Mouse (Mus musculus): ENCODE measurements around the gene Adamts6. TPM values are rescaled to one million over a fixed set of nuclear protein-coding genes. Genes with fewer than 3 reads are reported as not detected.

The Adamts6 gene
- 3.2 and 3.8 TPM in 2 replicates for polyA plus RNA-seq (2014; fragmentation: Nextera tagmentation; extraction: Ambion mirVana)

DNA sequence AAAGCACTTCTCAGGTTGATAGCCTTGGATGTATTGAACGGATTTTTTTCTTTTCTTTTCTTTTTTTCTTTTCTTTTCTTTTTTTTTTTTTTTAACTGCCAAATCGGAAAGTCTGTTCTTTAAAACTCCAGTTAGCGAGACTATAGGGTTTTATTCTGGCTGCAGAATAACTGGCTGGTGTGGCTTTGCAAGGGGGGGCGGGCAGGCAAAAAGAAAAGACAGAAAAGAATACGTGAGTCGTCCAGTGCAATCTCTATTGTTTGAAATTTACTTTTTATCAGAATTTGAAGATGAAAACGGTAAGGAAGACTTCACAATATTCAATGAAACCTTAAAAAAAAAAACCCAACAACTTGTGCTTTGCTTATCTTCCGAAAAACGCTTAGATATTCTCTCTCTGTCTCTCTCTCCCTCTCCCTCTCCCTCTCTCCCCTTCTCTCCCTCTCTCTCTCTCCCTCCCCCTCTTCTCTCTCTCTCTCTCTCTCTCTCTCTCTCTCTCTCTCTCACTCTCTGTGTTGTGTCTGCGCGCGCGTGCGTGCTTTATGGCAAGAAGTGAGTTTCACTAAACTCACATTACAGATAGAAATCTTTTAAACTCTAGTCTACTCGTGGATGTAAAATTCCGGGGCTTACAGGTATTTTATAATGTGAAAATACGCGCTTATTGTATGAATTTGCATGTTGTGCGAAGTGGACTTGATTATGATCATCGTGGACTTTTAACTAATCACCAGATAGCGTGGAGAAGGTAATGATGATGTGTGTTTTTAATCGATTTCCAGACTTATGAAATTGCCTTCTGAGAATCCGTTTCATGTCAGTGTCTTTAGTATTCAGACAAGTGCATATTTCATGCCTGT, at the start of gene Adamts6:
Adamts6 (plus strand) TSS at position 470 of the 860 bp plus-strand sequence.
- under 1% methylated on average over 23 of the region's 23 CpGs for WGBS
- Histone ChIP-seq H3K4me3 (ENCODE audit: low read depth, low read length) (peak within 1 kb of the TSS; percentile 37), H3K4me1 (ENCODE audit: control insufficient read depth, insufficient read depth, low read length) (no peaks in the 10 kb centered on the region), H3K9me3 (ENCODE audit: control insufficient read depth, low read length) (no peaks in the 10 kb centered on the region), H3K4me2 (ENCODE audit: low read depth, severe bottlenecking) (peak within 1 kb of the TSS; percentile 55), H3K9ac (ENCODE audit: low read length) (peak within 1 kb of the TSS; percentile 42), H3K36me3 (ENCODE audit: control insufficient read depth, insufficient read depth, low read length) (no peaks in the 10 kb centered on the region), H3K27ac (replicated peaks; ENCODE audit: low read depth, low read length) (peak within 1 kb of the TSS; percentile 16), H3K27me3 (ENCODE audit: control insufficient read depth, insufficient read depth, low read length) (no peaks in the 10 kb centered on the region)
- DNase-seq (ENCODE audit: low spot score) (peak; percentile 36), ATAC-seq (ENCODE audit: insufficient number of reproducible peaks, low FRiP score, low TSS enrichment, low read depth) (no peak)

DNA sequence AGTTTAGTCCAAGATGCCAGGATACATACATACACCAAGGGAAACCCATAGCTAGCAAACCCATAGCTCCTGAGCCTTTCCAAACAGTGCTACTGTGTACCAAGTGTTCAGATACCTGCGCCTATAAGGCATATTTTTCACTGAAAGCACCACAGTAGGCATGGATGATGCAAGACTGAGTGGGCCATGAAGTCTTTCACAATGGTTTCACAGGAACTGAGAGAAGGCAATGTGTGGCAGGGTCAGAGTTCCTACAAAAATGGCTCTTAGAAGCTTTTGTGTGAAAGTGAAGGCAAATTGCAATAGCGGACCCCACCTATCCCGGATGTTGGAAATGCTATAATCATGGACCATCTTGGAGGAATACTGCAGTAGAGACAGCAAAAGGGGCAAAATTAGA, 28.6 kb upstream of the Adamts6 start:
- H3K9ac ChIP-seq (ENCODE audit: low read length), result no peak overlapping the region
- ATAC-seq (ENCODE audit: insufficient number of reproducible peaks, low FRiP score, low TSS enrichment, low read depth), result no peak
- no peak overlapping the region for H3K4me3 ChIP-seq (ENCODE audit: low read depth, low read length)
- no peak for DNase-seq (ENCODE audit: low spot score)
- H3K27ac ChIP-seq (replicated peaks; ENCODE audit: low read depth, low read length), result no peak overlapping the region
- 92% methylated on average over 3 of the region's 3 CpGs for WGBS
- H3K27me3 ChIP-seq (ENCODE audit: control insufficient read depth, insufficient read depth, low read length), result no peaks in the 10 kb centered on the region
- no peaks in the 10 kb centered on the region for H3K36me3 ChIP-seq (ENCODE audit: control insufficient read depth, insufficient read depth, low read length)
- H3K9me3 ChIP-seq (ENCODE audit: control insufficient read depth, low read length), result no peaks in the 10 kb centered on the region
- no peaks in the 10 kb centered on the region for H3K4me1 ChIP-seq (ENCODE audit: control insufficient read depth, insufficient read depth, low read length)
- H3K4me2 ChIP-seq (ENCODE audit: low read depth, severe bottlenecking), result no peak overlapping the region

DNA sequence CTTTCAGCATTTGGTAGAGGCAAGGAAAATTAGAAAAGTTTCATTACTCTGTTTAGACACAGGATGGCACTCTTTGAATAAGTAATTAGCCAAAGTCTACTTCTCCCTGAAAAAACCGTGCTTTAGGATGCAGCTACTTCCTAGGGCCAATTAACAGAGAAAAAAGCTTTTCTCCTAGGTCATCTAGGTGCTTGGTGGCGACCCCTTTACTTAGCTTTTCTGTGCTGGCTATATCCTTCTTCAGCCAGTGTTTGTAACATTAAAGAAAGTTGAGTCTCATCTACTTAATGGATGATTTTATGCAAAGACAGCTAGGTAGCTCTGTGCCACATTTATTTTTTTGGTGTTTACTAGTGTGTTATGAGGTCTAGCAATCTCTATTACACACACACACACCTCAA, 2.6 kb upstream of the Adamts6 start:
- Histone ChIP-seq H3K36me3 (ENCODE audit: control insufficient read depth, insufficient read depth, low read length) (no peaks in the 10 kb centered on the region), H3K4me3 (ENCODE audit: low read depth, low read length) (no peak overlapping the region), H3K27me3 (ENCODE audit: control insufficient read depth, insufficient read depth, low read length) (no peaks in the 10 kb centered on the region), H3K27ac (replicated peaks; ENCODE audit: low read depth, low read length) (no peak overlapping the region), H3K9me3 (ENCODE audit: control insufficient read depth, low read length) (no peaks in the 10 kb centered on the region), H3K4me1 (ENCODE audit: control insufficient read depth, insufficient read depth, low read length) (no peaks in the 10 kb centered on the region), H3K4me2 (ENCODE audit: low read depth, severe bottlenecking) (no peak overlapping the region; the same call in 1 of the 2 replicates), H3K9ac (ENCODE audit: low read length) (no peak overlapping the region)
- WGBS, result under 1% methylated on average over 2 of the region's 2 CpGs
- ATAC-seq (ENCODE audit: insufficient number of reproducible peaks, low FRiP score, low TSS enrichment, low read depth), result no peak
- no peak for DNase-seq (ENCODE audit: low spot score)

- H3K9me3 ChIP-seq (ENCODE audit: control insufficient read depth, low read length), result no peaks in the 10 kb centered on the region
- H3K36me3 ChIP-seq (ENCODE audit: control insufficient read depth, insufficient read depth, low read length), result no peaks in the 10 kb centered on the region
- no peaks in the 10 kb centered on the region for H3K4me1 ChIP-seq (ENCODE audit: control insufficient read depth, insufficient read depth, low read length)
- H3K9ac ChIP-seq (ENCODE audit: low read length), result 0 out of 2 replicates have a peak overlapping the region, but pooled peaks have one; percentile 13
- peak overlapping the region; percentile 37 for H3K4me3 ChIP-seq (ENCODE audit: low read depth, low read length)
- H3K27ac ChIP-seq (replicated peaks; ENCODE audit: low read depth, low read length), result peak overlapping the region; percentile 31; the same call in 1 of the 2 replicates
- ATAC-seq (ENCODE audit: insufficient number of reproducible peaks, low FRiP score, low TSS enrichment, low read depth), result no peak
- 4% methylated on average over 10 of the region's 10 CpGs for WGBS
- DNase-seq (ENCODE audit: low spot score), result peak; percentile 27
- H3K4me2 ChIP-seq (ENCODE audit: low read depth, severe bottlenecking), result peak overlapping the region; percentile 55
- no peaks in the 10 kb centered on the region for H3K27me3 ChIP-seq (ENCODE audit: control insufficient read depth, insufficient read depth, low read length)
These were observed 1.8 kb upstream of the Adamts6 start for GRCm38 (mm10) chr13:104285737-104286311.

GRCm38 (mm10) chr13:104286336-104286735, 1.3 kb upstream of the Adamts6 start:
- H3K36me3 ChIP-seq (ENCODE audit: control insufficient read depth, insufficient read depth, low read length), result no peaks in the 10 kb centered on the region
- no peak overlapping the region for H3K9ac ChIP-seq (ENCODE audit: low read length)
- H3K27me3 ChIP-seq (ENCODE audit: control insufficient read depth, insufficient read depth, low read length), result no peaks in the 10 kb centered on the region
- no peaks in the 10 kb centered on the region for H3K4me1 ChIP-seq (ENCODE audit: control insufficient read depth, insufficient read depth, low read length)
- H3K4me2 ChIP-seq (ENCODE audit: low read depth, severe bottlenecking), result peak overlapping the region; percentile 55
- H3K9me3 ChIP-seq (ENCODE audit: control insufficient read depth, low read length), result no peaks in the 10 kb centered on the region
- peak overlapping the region; percentile 37 for H3K4me3 ChIP-seq (ENCODE audit: low read depth, low read length)
- 0% methylated on average over 4 of the region's 4 CpGs for WGBS
- ATAC-seq (ENCODE audit: insufficient number of reproducible peaks, low FRiP score, low TSS enrichment, low read depth), result 0 out of 2 replicates have a peak, but pooled peaks have one; percentile 4
- peak overlapping the region; percentile 4 for H3K27ac ChIP-seq (replicated peaks; ENCODE audit: low read depth, low read length)
- no peak for DNase-seq (ENCODE audit: low spot score)

DNA sequence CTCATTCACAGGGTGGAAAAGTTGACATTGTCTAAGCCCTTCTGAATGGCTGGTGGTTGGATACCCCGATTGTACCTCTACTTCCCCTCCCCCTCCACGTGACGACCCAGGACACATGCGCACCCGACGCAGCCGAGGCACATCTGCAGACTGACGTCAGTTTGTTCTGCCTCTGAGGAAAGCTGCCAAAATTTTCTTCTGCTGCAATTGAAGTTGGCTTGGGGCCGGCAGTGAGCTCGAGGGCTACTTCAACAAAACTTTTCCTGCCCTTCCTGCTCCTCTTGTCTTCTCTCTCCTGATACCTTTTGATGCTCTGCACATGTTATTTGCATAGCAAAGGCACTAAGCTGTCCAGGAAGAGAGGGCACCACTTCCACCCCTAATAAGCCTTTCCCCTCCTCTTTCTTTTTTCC, 732 bp upstream of the Adamts6 start:
- WGBS, result 0% methylated on average over 10 of the region's 10 CpGs
- H3K27me3 ChIP-seq (ENCODE audit: control insufficient read depth, insufficient read depth, low read length), result no peaks in the 10 kb centered on the region

GRCm38 (mm10) chr13:104288226-104288859, 708 bp downstream of the Adamts6 start:
- Histone ChIP-seq H3K9ac (ENCODE audit: low read length) (peak overlapping the region; percentile 42), H3K4me2 (ENCODE audit: low read depth, severe bottlenecking) (peak overlapping the region; percentile 55), H3K27me3 (ENCODE audit: control insufficient read depth, insufficient read depth, low read length) (no peaks in the 10 kb centered on the region), H3K9me3 (ENCODE audit: control insufficient read depth, low read length) (no peaks in the 10 kb centered on the region), H3K4me3 (ENCODE audit: low read depth, low read length) (peak overlapping the region; percentile 37), H3K27ac (replicated peaks; ENCODE audit: low read depth, low read length) (peak overlapping the region; percentile 16; the same call in 1 of the 2 replicates), H3K36me3 (ENCODE audit: control insufficient read depth, insufficient read depth, low read length) (no peaks in the 10 kb centered on the region), H3K4me1 (ENCODE audit: control insufficient read depth, insufficient read depth, low read length) (no peaks in the 10 kb centered on the region)
- DNase-seq (ENCODE audit: low spot score) (peak; percentile 58), ATAC-seq (ENCODE audit: insufficient number of reproducible peaks, low FRiP score, low TSS enrichment, low read depth) (0 out of 2 replicates have a peak, but pooled peaks have one; percentile 29)
- WGBS, result under 1% methylated on average over 7 of the region's 7 CpGs

More for the DNA sequence above, 732 bp upstream of the Adamts6 start:
- Histone ChIP-seq H3K4me3 (ENCODE audit: low read depth, low read length) (peak overlapping the region; percentile 37), H3K27ac (replicated peaks; ENCODE audit: low read depth, low read length) (peak overlapping the region; percentile 4), H3K36me3 (ENCODE audit: control insufficient read depth, insufficient read depth, low read length) (no peaks in the 10 kb centered on the region), H3K9me3 (ENCODE audit: control insufficient read depth, low read length) (no peaks in the 10 kb centered on the region), H3K4me1 (ENCODE audit: control insufficient read depth, insufficient read depth, low read length) (no peaks in the 10 kb centered on the region), H3K9ac (ENCODE audit: low read length) (0 out of 2 replicates have a peak overlapping the region, but pooled peaks have one; percentile 19), H3K4me2 (ENCODE audit: low read depth, severe bottlenecking) (peak overlapping the region; percentile 55)
- ATAC-seq (ENCODE audit: insufficient number of reproducible peaks, low FRiP score, low TSS enrichment, low read depth) (peak; percentile 94), DNase-seq (ENCODE audit: low spot score) (peak; percentile 90)

DNA sequence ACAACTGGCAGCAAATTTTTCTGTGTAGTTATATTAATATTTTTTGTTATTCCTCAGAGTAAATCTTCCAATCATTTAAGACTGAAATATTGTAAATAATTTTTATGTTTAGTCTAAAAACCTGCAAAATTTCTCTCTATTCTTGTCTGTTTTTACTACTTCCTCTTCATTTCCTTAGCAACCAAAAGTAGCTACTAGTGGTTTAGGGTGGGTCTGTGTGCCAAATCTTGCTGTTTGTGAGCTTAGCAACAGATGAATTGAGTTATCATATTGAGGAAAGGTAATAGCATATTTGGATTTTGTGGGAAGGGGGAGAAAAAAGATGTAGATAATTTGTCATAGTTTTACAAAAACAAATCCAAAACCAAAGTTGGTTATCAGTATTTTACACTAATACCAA, 1.5 kb downstream of the Adamts6 start:
- Histone ChIP-seq H3K36me3 (ENCODE audit: control insufficient read depth, insufficient read depth, low read length) (no peaks in the 10 kb centered on the region), H3K4me3 (ENCODE audit: low read depth, low read length) (no peak overlapping the region), H3K9me3 (ENCODE audit: control insufficient read depth, low read length) (no peaks in the 10 kb centered on the region), H3K27me3 (ENCODE audit: control insufficient read depth, insufficient read depth, low read length) (no peaks in the 10 kb centered on the region), H3K4me1 (ENCODE audit: control insufficient read depth, insufficient read depth, low read length) (no peaks in the 10 kb centered on the region), H3K4me2 (ENCODE audit: low read depth, severe bottlenecking) (peak overlapping the region; percentile 10; the same call in 1 of the 2 replicates), H3K27ac (replicated peaks; ENCODE audit: low read depth, low read length) (no peak overlapping the region), H3K9ac (ENCODE audit: low read length) (no peak overlapping the region)
- no peak for ATAC-seq (ENCODE audit: insufficient number of reproducible peaks, low FRiP score, low TSS enrichment, low read depth)
- DNase-seq (ENCODE audit: low spot score), result no peak
